Mouse (Mus musculus) limb, embryonic 15.5 days (tissue): ENCODE results near the gene Hes1. TPM values are rescaled to one million over a fixed set of nuclear protein-coding genes. Genes with fewer than 3 reads are reported as not detected.

Experiments used
- ATAC-seq: fragments of 200-750 bp; cut with Nextera tagmentation; 2 replicates; pipeline ENCODE4 v1.8.0; 2017; ENCODE audit warnings: low read depth, moderate TSS enrichment; ENCODE audit not compliant: insufficient number of reproducible peaks, low FRiP score, low TSS enrichment
- H3K27ac ChIP-seq: fragments of 300-500 bp; sonication (generic); 2 replicates; pipeline ENCODE4 v1.5.1; 2015; ENCODE audit warnings: moderate library complexity, mild to moderate bottlenecking, inconsistent platforms
- H3K27me3 ChIP-seq: fragments of 300-500 bp; sonication (generic); 2 replicates; pipeline ENCODE4 v1.6.1; 2015; ENCODE audit warnings: inconsistent platforms
- H3K36me3 ChIP-seq: fragments of 300-500 bp; sonication (generic); 2 replicates; pipeline ENCODE4 v1.6.1; 2015; ENCODE audit warnings: inconsistent platforms
- H3K4me1 ChIP-seq: fragments of 300-500 bp; sonication (generic); 2 replicates; pipeline ENCODE4 v1.6.1; 2015; ENCODE audit warnings: inconsistent platforms
- H3K4me2 ChIP-seq: fragments of 300-500 bp; sonication (generic); 2 replicates; pipeline ENCODE4 v1.6.1; 2015; ENCODE audit warnings: mild to moderate bottlenecking, inconsistent platforms
- H3K4me3 ChIP-seq: fragments of 300-500 bp; sonication (generic); 2 replicates; pipeline ENCODE4 v1.5.1; 2015; ENCODE audit warnings: mild to moderate bottlenecking, inconsistent platforms
- H3K9ac ChIP-seq: fragments of 300-500 bp; sonication (generic); 2 replicates; pipeline ENCODE4 v1.6.1; 2015; ENCODE audit warnings: inconsistent platforms
- H3K9me3 ChIP-seq: fragments of 300-500 bp; sonication (generic); 2 replicates; pipeline ENCODE4 v1.6.1; 2016; ENCODE audit warnings: inconsistent platforms
- WGBS: fragments of 180-500 bp; shearing (Covaris S2); methylation state at CpG from one replicate; pipeline ENCODE4 v1.1.7; 2015; 5-methylcytosine and 5-hydroxymethylcytosine counted together
- polyA plus RNA-seq: library from polyadenylated mRNA; unstranded; fragments of >200 nt; fragmentation: Nextera tagmentation; extraction: Ambion mirVana; gene quantifications from 2 replicates; pipeline ENCODE4 v1.2.1, GENCODE M21; 2015

Hes1 gene
- polyA plus RNA-seq, 1 experiment from 2014 or later = 60.5 TPM

DNA sequence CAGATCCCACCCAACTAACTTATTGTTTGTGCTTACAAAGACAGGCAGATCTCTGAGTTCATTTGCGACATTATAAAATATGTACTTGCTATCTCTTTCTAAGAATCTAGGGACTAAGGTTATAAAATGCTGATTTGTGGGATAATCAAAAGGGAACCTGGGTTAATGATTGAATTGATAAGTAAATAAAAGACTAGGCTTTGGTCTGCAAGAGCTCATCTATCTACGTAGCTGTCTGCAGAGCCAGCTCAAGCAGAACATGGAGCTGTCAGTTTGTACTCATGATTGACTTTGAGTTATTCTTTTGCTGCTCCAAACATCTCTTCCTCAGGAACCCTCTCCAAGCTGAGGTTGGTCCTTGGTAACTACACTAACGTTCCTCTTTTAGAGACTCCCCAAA is 46.3 kb downstream of the Hes1 start:
- H3K4me2 ChIP-seq = no peak overlapping the region
- H3K27ac ChIP-seq = no peak overlapping the region
- H3K4me1 ChIP-seq = peaks cover 9% of the 10 kb centered on the region
- H3K36me3 ChIP-seq = no peaks in the 10 kb centered on the region
- H3K9me3 ChIP-seq = 0 out of 2 replicates have a peak, but pooled peaks cover 3% of the 10 kb centered on the region
- H3K4me3 ChIP-seq = no peak overlapping the region
- WGBS = 98% methylated on average over 3 of the region's 3 CpGs
- no peak overlapping the region for H3K9ac ChIP-seq
- H3K27me3 ChIP-seq = no peaks in the 10 kb centered on the region
- ATAC-seq = no peak

DNA sequence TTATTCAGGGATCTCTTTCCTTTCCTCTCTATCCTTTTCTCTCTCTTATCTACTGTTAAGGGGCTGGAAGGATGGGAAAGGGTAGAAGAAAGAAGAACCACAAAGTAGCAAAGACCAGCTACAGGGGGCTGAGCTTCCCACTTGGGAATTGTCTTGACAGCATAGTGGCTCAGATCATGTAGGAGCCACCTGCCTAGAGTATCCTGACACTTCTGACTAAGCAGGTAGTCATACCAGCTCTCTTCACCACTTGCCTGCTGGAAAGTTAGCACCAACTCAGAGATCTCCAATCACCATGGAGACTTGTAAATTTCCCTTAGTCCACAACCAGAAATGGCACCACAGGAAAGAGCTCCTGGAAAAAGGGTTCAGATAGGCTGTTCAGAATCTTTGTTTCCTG is 46.9 kb downstream of the Hes1 start:
- no peak for ATAC-seq
- Histone ChIP-seq H3K4me1 (peaks cover 10% of the 10 kb centered on the region), H3K4me2 (no peak overlapping the region), H3K9me3 (0 out of 2 replicates have a peak, but pooled peaks cover 3% of the 10 kb centered on the region), H3K27ac (no peak overlapping the region), H3K4me3 (no peak overlapping the region), H3K9ac (no peak overlapping the region), H3K27me3 (no peaks in the 10 kb centered on the region), H3K36me3 (no peaks in the 10 kb centered on the region)

DNA sequence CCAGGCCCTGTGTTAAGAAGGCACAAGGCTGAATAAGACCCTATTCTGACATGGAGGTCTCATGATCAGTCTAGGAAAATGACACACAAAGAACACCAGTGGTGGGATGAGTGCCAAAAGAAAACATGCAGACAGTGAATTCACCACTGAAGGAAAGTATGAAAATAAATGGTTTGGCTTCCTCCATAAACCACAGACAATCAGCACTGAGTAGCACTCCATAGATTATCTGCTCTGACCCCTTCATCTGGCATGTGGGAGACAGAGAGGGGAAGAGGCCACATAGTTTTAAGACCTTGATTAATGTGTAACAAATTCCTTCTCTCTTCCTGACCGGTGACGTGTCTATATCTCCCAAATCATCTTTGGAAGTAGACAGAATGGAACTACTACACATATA is 47.4 kb downstream of the Hes1 start:
- no peaks in the 10 kb centered on the region for H3K36me3 ChIP-seq
- peaks cover 12% of the 10 kb centered on the region for H3K4me1 ChIP-seq
- H3K27me3 ChIP-seq = no peaks in the 10 kb centered on the region
- no peak overlapping the region for H3K4me2 ChIP-seq
- no peak for ATAC-seq
- H3K9me3 ChIP-seq = 0 out of 2 replicates have a peak, but pooled peaks cover 3% of the 10 kb centered on the region
- H3K27ac ChIP-seq = no peak overlapping the region
- no peak overlapping the region for H3K4me3 ChIP-seq
- 49% methylated on average over 2 of the region's 2 CpGs for WGBS
- H3K9ac ChIP-seq = no peak overlapping the region

DNA sequence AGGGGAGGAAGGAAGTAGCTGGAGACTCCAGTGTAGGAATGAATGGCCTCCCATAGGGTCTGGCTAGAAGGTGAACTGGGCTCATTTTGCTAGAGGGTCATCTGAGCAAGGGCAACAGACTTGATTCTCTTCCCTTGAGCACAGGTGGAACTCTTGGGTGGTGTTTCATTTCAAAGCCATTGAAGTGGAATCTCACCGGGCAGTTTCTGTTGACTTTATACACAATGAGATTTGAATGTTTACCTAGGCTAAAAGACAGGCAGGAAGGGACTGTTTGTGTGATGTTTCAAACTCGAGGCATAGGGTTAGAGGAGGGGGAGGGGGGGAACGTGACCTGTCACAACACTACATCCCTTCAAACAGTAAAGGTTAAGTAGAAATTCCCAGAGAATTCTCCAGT is 49.0 kb downstream of the Hes1 start:
- 14% methylated on average over 3 of the region's 3 CpGs for WGBS
- no peak for ATAC-seq
- Histone ChIP-seq H3K9ac (no peak overlapping the region), H3K4me2 (no peak overlapping the region), H3K9me3 (0 out of 2 replicates have a peak, but pooled peaks cover 3% of the 10 kb centered on the region), H3K27me3 (no peaks in the 10 kb centered on the region), H3K4me1 (peaks cover 12% of the 10 kb centered on the region), H3K36me3 (no peaks in the 10 kb centered on the region), H3K27ac (no peak overlapping the region), H3K4me3 (no peak overlapping the region)

DNA sequence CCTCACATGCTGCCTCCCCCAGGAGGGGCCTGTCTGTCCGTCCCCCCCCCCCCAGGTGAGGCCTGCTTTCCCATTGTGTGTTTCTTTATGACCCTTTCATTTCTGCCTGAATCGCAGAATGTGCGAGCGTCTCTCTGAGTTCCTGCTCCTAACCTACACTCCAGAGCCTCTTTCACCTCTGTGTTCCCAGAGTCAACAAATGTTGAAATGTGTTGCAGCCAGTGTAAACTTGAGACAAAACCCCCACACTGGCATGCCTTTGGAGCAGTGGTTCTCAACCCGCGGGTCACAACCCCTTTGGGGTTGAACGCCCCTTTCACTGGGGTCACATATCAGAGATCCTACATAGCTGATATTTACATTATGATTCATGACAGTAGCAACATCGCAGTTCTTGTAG is 49.6 kb downstream of the Hes1 start:
- no peak for ATAC-seq
- Histone ChIP-seq H3K9me3 (0 out of 2 replicates have a peak, but pooled peaks cover 3% of the 10 kb centered on the region), H3K27ac (no peak overlapping the region), H3K9ac (no peak overlapping the region), H3K4me1 (peaks cover 12% of the 10 kb centered on the region), H3K36me3 (no peaks in the 10 kb centered on the region), H3K4me3 (no peak overlapping the region), H3K27me3 (no peaks in the 10 kb centered on the region), H3K4me2 (no peak overlapping the region)
- WGBS = 87% methylated on average over 8 of the region's 8 CpGs

DNA sequence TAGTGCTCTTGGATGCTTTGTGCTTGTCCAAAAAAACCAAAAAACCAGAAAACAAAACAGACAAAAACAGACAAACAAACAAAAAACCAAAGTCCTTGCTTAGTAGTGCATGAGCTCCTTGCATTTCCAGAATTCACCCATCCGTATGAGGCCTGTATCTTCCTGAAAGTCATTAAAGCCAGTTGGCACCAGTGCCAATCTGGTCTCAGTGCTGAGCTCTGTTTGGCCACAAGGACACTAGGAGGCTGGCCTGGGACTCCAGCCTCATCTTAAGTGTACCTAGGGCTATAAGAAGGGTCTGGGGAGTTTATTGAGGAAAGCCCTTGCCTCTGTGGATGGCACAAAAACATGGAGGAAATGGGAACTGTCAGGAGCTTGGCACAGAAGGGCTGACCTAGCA is 50.3 kb downstream of the Hes1 start:
- Histone ChIP-seq H3K27me3 (no peaks in the 10 kb centered on the region), H3K4me2 (no peak overlapping the region), H3K4me3 (no peak overlapping the region), H3K4me1 (peaks cover 12% of the 10 kb centered on the region), H3K9me3 (0 out of 2 replicates have a peak, but pooled peaks cover 3% of the 10 kb centered on the region), H3K27ac (no peak overlapping the region), H3K9ac (no peak overlapping the region), H3K36me3 (no peaks in the 10 kb centered on the region)
- WGBS = 82% methylated on average over 1 of the region's 1 CpGs
- ATAC-seq = no peak

Other genes with a start within 250 kb of the Hes1 start
- not detected in 2 replicates for gene Cpn2, start 203.1 kb downstream of the Hes1 start, polyA plus RNA-seq
- 1.8 and 2.1 TPM in 2 replicates for gene Lrrc15, start 218.9 kb downstream of the Hes1 start, polyA plus RNA-seq
- gene Gp5, start 246.4 kb downstream of the Hes1 start, polyA plus RNA-seq = 0.48 and 0.55 TPM in 2 replicates